Comparison of ENCODE assay signal across 14 mouse cellular contexts in the genomic region with DNA sequence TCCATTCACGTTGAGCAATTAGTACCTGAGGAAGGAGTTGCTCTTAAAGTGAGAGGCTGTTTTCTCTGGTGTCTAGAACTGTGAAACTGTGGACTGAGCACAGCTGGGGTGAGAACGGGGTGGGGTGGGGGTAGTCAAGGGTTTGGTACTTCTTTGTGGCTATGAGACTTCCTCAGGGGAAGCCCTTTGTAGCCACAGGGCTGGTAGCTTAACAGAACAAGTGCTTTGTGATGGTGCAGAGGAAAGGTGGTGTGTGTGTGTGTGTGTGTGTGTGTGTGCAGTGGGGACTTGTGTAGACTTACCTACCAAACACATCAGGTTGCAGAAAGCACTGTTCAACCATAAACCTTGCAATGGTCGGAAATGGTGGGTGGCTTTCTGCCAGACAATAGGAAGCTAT. TPM values are rescaled to one million over a fixed set of nuclear protein-coding genes. Genes with fewer than 3 reads are reported as not detected.
DNase-seq lines count a peak whose midpoint lies in the region; ATAC-seq and TF ChIP-seq lines count a peak whose summit lies in the region.
"Had no signal": no experiment of that assay in that cellular context is flagged by ENCODE, and none has a peak within 500 bp of the region (broad histone marks: within the 10 kb centered on the region; RNA-seq: fewer than 3 reads in every experiment).

No protein-coding gene starts in this region.

- TF ChIP-seq POLR2A in lung, adult 2 months (IDR thresholded peaks at IDR 0.05; ENCODE audit: borderline replicate concordance, extremely low read depth, low read depth, low read length), result no peak

- H3K27ac ChIP-seq in forebrain, embryonic 15.5 days (replicated peaks), result no peak overlapping the region
- H3K27ac ChIP-seq: gastrocnemius, adult 2 months; heart, embryonic 10.5 days; hindbrain, embryonic 15.5 days had no signal

- intact Hi-C loops in left cerebral cortex, postnatal 4 days (cut with DNase I), result no loop called here
- intact Hi-C loops in heart, postnatal 36 days (cut with DNase I), result no loop called here

- H3K9me3 ChIP-seq in forebrain, embryonic 15.5 days, result no peaks in the 10 kb centered on the region
- H3K9me3 ChIP-seq: heart, embryonic 10.5 days; hindbrain, embryonic 15.5 days had no signal

- H3K4me3 ChIP-seq in lung, adult 2 months (replicated peaks; ENCODE audit: extremely low read depth, low read depth, low read length), result no peak overlapping the region
- H3K4me3 ChIP-seq in forebrain, embryonic 15.5 days, result no peak overlapping the region
- H3K4me3 ChIP-seq: erythroblast, embryonic 14.5 days; gastrocnemius, adult 2 months; heart, embryonic 10.5 days; hindbrain, embryonic 15.5 days had no signal

- no peak overlapping the region for H3K9ac ChIP-seq in forebrain, embryonic 15.5 days (replicated peaks)
- H3K9ac ChIP-seq: hindbrain, embryonic 15.5 days had no signal

- H3K27me3 ChIP-seq in forebrain, embryonic 15.5 days, result no peaks in the 10 kb centered on the region
- H3K27me3 ChIP-seq: hindbrain, embryonic 15.5 days had no signal

- WGBS in lung, adult 2 months, result 19% methylated on average over 3 of the region's 3 CpGs
- 9% methylated on average over 3 of the region's 3 CpGs for WGBS in forebrain, embryonic 15.5 days

- ATAC-seq in forebrain, embryonic 15.5 days (replicated peaks), result 0 out of 2 replicates have a peak, but pooled peaks have one; percentile 41
- ATAC-seq in neutrophil, adult 5-6 weeks (ENCODE audit: extremely low read depth, insufficient number of reproducible peaks, low FRiP score, poor library complexity, severe bottlenecking), result peak; percentile 83

- H3K4me2 ChIP-seq in forebrain, embryonic 15.5 days (replicated peaks), result no peak overlapping the region
- H3K4me2 ChIP-seq: hindbrain, embryonic 15.5 days had no signal

- TF ChIP-seq CTCF in lung, adult 2 months (IDR thresholded peaks at IDR 0.05; ENCODE audit: insufficient read depth, low read length), result no peak

- H3K36me3 ChIP-seq in forebrain, embryonic 15.5 days, result no peaks in the 10 kb centered on the region
- H3K36me3 ChIP-seq: heart, embryonic 10.5 days; hindbrain, embryonic 15.5 days had no signal

- no peaks in the 10 kb centered on the region for H3K4me1 ChIP-seq in lung, adult 2 months (ENCODE audit: control insufficient read depth, insufficient read depth, low read length)
- no peaks in the 10 kb centered on the region for H3K4me1 ChIP-seq in forebrain, embryonic 15.5 days
- H3K4me1 ChIP-seq: heart, embryonic 10.5 days; hindbrain, embryonic 15.5 days had no signal

- DNase-seq in lung, postnatal 25 days (ENCODE audit: low spot score), result peak; percentile 29
- no peak for DNase-seq in lung, adult 2 months
- peak; percentile 66 to 77 for DNase-seq in thymus, postnatal 36 days
- no peak for DNase-seq in left cerebral cortex, postnatal 4 days
- no peak for DNase-seq in ovary, adult 18-20 months (ENCODE audit: low spot score)
- DNase-seq in heart, postnatal 36 days, result no peak
- DNase-seq: gastrocnemius, adult 2 months; kidney, postnatal 25 days; liver had no signal

RNA-seq across cellular contexts. Expression of gene Pik3cg, which starts 39.7 kb away (rescaled TPM):
- 3.2 and 4.9 TPM in 2 replicates for polyA plus RNA-seq in lung, adult 2 months (2012; rRNA removed)
- polyA plus RNA-seq in forebrain, embryonic 15.5 days (2015; fragmentation: Nextera tagmentation; extraction: Ambion mirVana), result 0.78 and 0.97 TPM in 2 replicates
- total RNA-seq in neutrophil, adult 5-6 weeks (2017), result 60.9 and 68.0 TPM in 2 replicates
- total RNA-seq in left cerebral cortex, postnatal 4 days (2021), result 1 to 10 TPM; 3.2 to 4.2 TPM
- 1 to 10 TPM; 1.6 to 2.1 TPM for total RNA-seq in heart, postnatal 36 days (2021)

Comparison
In these comparisons a context has a peak if more than half of its experiments do, and no peak if none do; other contexts are left out.
1. DNase-seq: peak in lung, postnatal 25 days (single experiment) and thymus, postnatal 36 days (2 of 2); none in lung, adult 2 months (single experiment), left cerebral cortex, postnatal 4 days (single experiment), ovary, adult 18-20 months (single experiment) and heart, postnatal 36 days (0 of 2).
2. RNA of gene Pik3cg, which starts 39.7 kb away (total RNA-seq): 60.9 to 68.0 TPM in neutrophil, adult 5-6 weeks; 3.2 to 4.2 TPM in left cerebral cortex, postnatal 4 days and 1.6 to 2.1 TPM in heart, postnatal 36 days; every median in the first group is over 10 times any median in the second.